Mouse (Mus musculus): Measurements from ENCODE around the gene 4930518I15Rik. TPM values are rescaled to one million over a fixed set of nuclear protein-coding genes. Genes with fewer than 3 reads are reported as not detected.

Gene 4930518I15Rik
- polyA plus RNA-seq, 1 experiment from 2014 or later, result 2.4 TPM

- ATAC-seq (ENCODE audit: low FRiP score, low TSS enrichment) (no peak), DNase-seq (ENCODE audit: low spot score) (no peak)
- no peak overlapping the region for H3K4me3 ChIP-seq (ENCODE audit: low read depth, low read length)
- no peak overlapping the region for H3K9ac ChIP-seq (ENCODE audit: low read length)
- no peaks in the 10 kb centered on the region for H3K9me3 ChIP-seq (ENCODE audit: control insufficient read depth, low read length)
- no peak for TF ChIP-seq EP300 (optimal IDR thresholded peaks at IDR 0.05)
- no peak for TF ChIP-seq CTCF (IDR thresholded peaks at IDR 0.05; ENCODE audit: low read depth)
- peaks cover 22% of the 10 kb centered on the region for H3K4me1 ChIP-seq (replicated peaks; ENCODE audit: control insufficient read depth, insufficient read depth)
- peak overlapping the region; percentile 71 for H3K27ac ChIP-seq (replicated peaks)
- 51% methylated on average over 10 of the region's 10 CpGs for WGBS
- no peaks in the 10 kb centered on the region for H3K27me3 ChIP-seq (ENCODE audit: control insufficient read depth, insufficient read depth, low read length)
- H3K4me2 ChIP-seq (replicated peaks; ENCODE audit: low read depth), result 0 out of 2 replicates have a peak overlapping the region, but pooled peaks have one; percentile 9
- no peaks in the 10 kb centered on the region for H3K36me3 ChIP-seq (ENCODE audit: control insufficient read depth, insufficient read depth, low read length)
Measured at GRCm38 (mm10) chr2:156844715-156845114, 13.0 kb downstream of the 4930518I15Rik start.

DNA sequence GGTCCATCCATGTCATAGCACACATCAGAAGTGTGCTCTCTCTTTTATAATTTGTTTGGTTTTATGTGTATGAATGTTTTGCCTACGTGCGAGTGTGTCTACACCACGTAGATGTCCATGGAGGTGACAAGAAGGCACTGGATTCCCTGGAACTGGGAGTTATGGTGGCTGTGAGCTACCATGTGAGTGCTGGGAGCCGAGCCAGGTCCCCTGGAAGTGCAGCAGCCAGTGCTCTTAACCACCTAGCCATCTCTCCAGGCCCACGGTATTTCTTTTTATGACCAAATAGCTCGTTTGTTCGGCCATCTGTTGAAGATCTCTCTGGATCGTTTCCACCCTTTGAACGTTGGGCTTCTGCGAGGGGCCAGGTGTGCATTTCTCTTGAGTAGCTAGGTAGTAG is 14.4 kb downstream of the 4930518I15Rik start:
- ATAC-seq (ENCODE audit: low FRiP score, low TSS enrichment) (no peak), DNase-seq (ENCODE audit: low spot score) (no peak)
- 59% methylated on average over 10 of the region's 10 CpGs for WGBS
- H3K9me3 ChIP-seq (ENCODE audit: control insufficient read depth, low read length), result no peaks in the 10 kb centered on the region
- no peak overlapping the region for H3K9ac ChIP-seq (ENCODE audit: low read length)
- H3K4me1 ChIP-seq (replicated peaks; ENCODE audit: control insufficient read depth, insufficient read depth), result peaks cover 22% of the 10 kb centered on the region; the same call in 1 of the 2 replicates
- no peak overlapping the region for H3K27ac ChIP-seq (replicated peaks)
- no peak overlapping the region for H3K4me3 ChIP-seq (ENCODE audit: low read depth, low read length)
- no peaks in the 10 kb centered on the region for H3K36me3 ChIP-seq (ENCODE audit: control insufficient read depth, insufficient read depth, low read length)
- no peaks in the 10 kb centered on the region for H3K27me3 ChIP-seq (ENCODE audit: control insufficient read depth, insufficient read depth, low read length)
- TF ChIP-seq EP300 (optimal IDR thresholded peaks at IDR 0.05) (no peak), CTCF (IDR thresholded peaks at IDR 0.05; ENCODE audit: low read depth) (no peak)
- no peak overlapping the region for H3K4me2 ChIP-seq (replicated peaks; ENCODE audit: low read depth)

DNA sequence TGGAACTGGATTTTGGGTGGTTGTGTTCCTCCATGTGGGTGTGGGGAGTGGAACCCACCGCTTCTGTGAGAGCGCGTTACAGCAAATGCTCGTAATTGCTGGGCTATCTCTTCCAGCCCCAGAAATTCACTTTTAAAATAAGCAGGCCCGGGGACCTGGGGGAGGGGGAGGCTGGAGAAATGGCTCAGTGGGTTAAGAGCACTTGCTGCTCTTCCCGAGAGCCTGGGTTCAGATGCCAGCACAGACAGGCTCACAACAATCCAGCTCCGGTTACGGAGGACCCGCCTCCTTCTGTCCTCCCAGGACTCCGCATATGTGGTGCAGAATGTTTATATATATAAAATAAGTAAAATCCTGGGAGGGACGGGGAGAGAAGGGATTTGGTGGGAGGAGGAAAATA is 15.0 kb downstream of the 4930518I15Rik start:
- peak overlapping the region; percentile 96 for H3K4me2 ChIP-seq (replicated peaks; ENCODE audit: low read depth)
- H3K36me3 ChIP-seq (ENCODE audit: control insufficient read depth, insufficient read depth, low read length), result no peaks in the 10 kb centered on the region
- no peaks in the 10 kb centered on the region for H3K27me3 ChIP-seq (ENCODE audit: control insufficient read depth, insufficient read depth, low read length)
- 27% methylated on average over 11 of the region's 11 CpGs for WGBS
- TF ChIP-seq EP300 (optimal IDR thresholded peaks at IDR 0.05) (no peak), CTCF (IDR thresholded peaks at IDR 0.05; ENCODE audit: low read depth) (no peak)
- no peak overlapping the region for H3K4me3 ChIP-seq (ENCODE audit: low read depth, low read length)
- H3K4me1 ChIP-seq (replicated peaks; ENCODE audit: control insufficient read depth, insufficient read depth), result peaks cover 22% of the 10 kb centered on the region; the same call in 1 of the 2 replicates
- peak overlapping the region; percentile 13; the same call in 1 of the 2 replicates for H3K9ac ChIP-seq (ENCODE audit: low read length)
- no peak for ATAC-seq (ENCODE audit: low FRiP score, low TSS enrichment)
- H3K9me3 ChIP-seq (ENCODE audit: control insufficient read depth, low read length), result no peaks in the 10 kb centered on the region
- H3K27ac ChIP-seq (replicated peaks), result no peak overlapping the region; the same call in 1 of the 2 replicates
- DNase-seq (ENCODE audit: low spot score), result no peak

- peak; percentile 25 for TF ChIP-seq CTCF (IDR thresholded peaks at IDR 0.05; ENCODE audit: low read depth)
- no peak for TF ChIP-seq EP300 (optimal IDR thresholded peaks at IDR 0.05)
- DNase-seq (ENCODE audit: low spot score) (peak; percentile 65), ATAC-seq (ENCODE audit: low FRiP score, low TSS enrichment) (0 out of 2 replicates have a peak, but pooled peaks have one; percentile 17)
- Histone ChIP-seq H3K27ac (replicated peaks) (peak overlapping the region; percentile 89), H3K9ac (ENCODE audit: low read length) (peak overlapping the region; percentile 86), H3K4me1 (replicated peaks; ENCODE audit: control insufficient read depth, insufficient read depth) (peaks cover 22% of the 10 kb centered on the region; the same call in 1 of the 2 replicates), H3K4me2 (replicated peaks; ENCODE audit: low read depth) (peak overlapping the region; percentile 96), H3K9me3 (ENCODE audit: control insufficient read depth, low read length) (no peaks in the 10 kb centered on the region), H3K4me3 (ENCODE audit: low read depth, low read length) (peak overlapping the region; percentile 76), H3K27me3 (ENCODE audit: control insufficient read depth, insufficient read depth, low read length) (no peaks in the 10 kb centered on the region), H3K36me3 (ENCODE audit: control insufficient read depth, insufficient read depth, low read length) (no peaks in the 10 kb centered on the region)
- WGBS, result 11% methylated on average over 20 of the region's 20 CpGs
Measured at GRCm38 (mm10) chr2:156841841-156842706, 15.7 kb downstream of the 4930518I15Rik start.

- Histone ChIP-seq H3K9me3 (ENCODE audit: control insufficient read depth, low read length) (no peaks in the 10 kb centered on the region), H3K9ac (ENCODE audit: low read length) (peak overlapping the region; percentile 86), H3K27me3 (ENCODE audit: control insufficient read depth, insufficient read depth, low read length) (no peaks in the 10 kb centered on the region), H3K4me2 (replicated peaks; ENCODE audit: low read depth) (peak overlapping the region; percentile 96), H3K4me1 (replicated peaks; ENCODE audit: control insufficient read depth, insufficient read depth) (peaks cover 22% of the 10 kb centered on the region; the same call in 1 of the 2 replicates), H3K27ac (replicated peaks) (peak overlapping the region; percentile 89), H3K36me3 (ENCODE audit: control insufficient read depth, insufficient read depth, low read length) (no peaks in the 10 kb centered on the region), H3K4me3 (ENCODE audit: low read depth, low read length) (peak overlapping the region; percentile 76)
- DNase-seq (ENCODE audit: low spot score), result peak; percentile 66
- peak; percentile 39 for ATAC-seq (ENCODE audit: low FRiP score, low TSS enrichment)
- WGBS, result under 1% methylated on average over 41 of the region's 42 CpGs
- peak; percentile 36; the same call in 1 of the 2 replicates for TF ChIP-seq CTCF (IDR thresholded peaks at IDR 0.05; ENCODE audit: low read depth)
- no peak for TF ChIP-seq EP300 (optimal IDR thresholded peaks at IDR 0.05)
Measured at GRCm38 (mm10) chr2:156841028-156841840, 16.5 kb downstream of the 4930518I15Rik start.
